Mouse (Mus musculus): Measurements from ENCODE around the gene Psma6.

- no peak for TF ChIP-seq CTCF (IDR thresholded peaks at IDR 0.05; ENCODE audit: control insufficient read depth, insufficient read depth, low read length)
- TF ChIP-seq POLR2A (IDR thresholded peaks at IDR 0.05; ENCODE audit: borderline replicate concordance, control insufficient read depth, low read depth, low read length) = no peak
Measured at GRCm38 (mm10) chr12:55426300-55426699, 42.3 kb downstream of the Psma6 start.
